Mouse (Mus musculus): ENCODE results near the gene Trim9. TPM values are rescaled to one million over a fixed set of nuclear protein-coding genes. Genes with fewer than 3 reads are reported as not detected.
A peak's percentile ranks its signal among the peaks of the same experiment; 100 is the strongest.

Gene Trim9
- polyA plus RNA-seq, 1 experiment, result 202 TPM

- Histone ChIP-seq H3K27ac (ENCODE audit: insufficient read depth, low read length) (no peak overlapping the region), H3K4me3 (ENCODE audit: insufficient read depth, low read length) (no peak overlapping the region; the same call in 1 of the 2 replicates), H3K4me1 (ENCODE audit: control insufficient read depth, insufficient read depth, low read length) (no peaks in the 10 kb centered on the region)
- TF ChIP-seq POLR2A (IDR thresholded peaks at IDR 0.05; ENCODE audit: extremely low read depth, insufficient read depth, low read length) (no peak), CTCF (IDR thresholded peaks at IDR 0.05; ENCODE audit: extremely low read depth, insufficient read depth, low read length) (no peak)
Observed at GRCm38 (mm10) chr12:70228155-70228554, 119.3 kb downstream of the Trim9 start.

- Histone ChIP-seq H3K4me1 (ENCODE audit: control insufficient read depth, insufficient read depth, low read length) (no peaks in the 10 kb centered on the region), H3K27ac (ENCODE audit: insufficient read depth, low read length) (no peak overlapping the region), H3K4me3 (ENCODE audit: insufficient read depth, low read length) (peak overlapping the region; percentile 35)
- TF ChIP-seq CTCF (IDR thresholded peaks at IDR 0.05; ENCODE audit: extremely low read depth, insufficient read depth, low read length) (no peak), POLR2A (IDR thresholded peaks at IDR 0.05; ENCODE audit: extremely low read depth, insufficient read depth, low read length) (0 out of 2 replicates have a peak, but pooled peaks have one; percentile 21)
Observed at GRCm38 (mm10) chr12:70227121-70227932, 120.1 kb downstream of the Trim9 start.

- no peak for TF ChIP-seq CTCF (IDR thresholded peaks at IDR 0.05; ENCODE audit: extremely low read depth, insufficient read depth, low read length)
- no peak for TF ChIP-seq POLR2A (IDR thresholded peaks at IDR 0.05; ENCODE audit: extremely low read depth, insufficient read depth, low read length)
- no peak overlapping the region; the same call in 1 of the 2 replicates for H3K4me3 ChIP-seq (ENCODE audit: insufficient read depth, low read length)
- no peak overlapping the region for H3K27ac ChIP-seq (ENCODE audit: insufficient read depth, low read length)
- no peaks in the 10 kb centered on the region for H3K4me1 ChIP-seq (ENCODE audit: control insufficient read depth, insufficient read depth, low read length)
Observed at GRCm38 (mm10) chr12:70226655-70227054, 120.8 kb downstream of the Trim9 start.

GRCm38 (mm10) chr12:70223331-70223730, 124.1 kb downstream of the Trim9 start:
- Histone ChIP-seq H3K4me1 (ENCODE audit: control insufficient read depth, insufficient read depth, low read length) (no peaks in the 10 kb centered on the region), H3K27ac (ENCODE audit: insufficient read depth, low read length) (no peak overlapping the region), H3K4me3 (ENCODE audit: insufficient read depth, low read length) (no peak overlapping the region)
- TF ChIP-seq POLR2A (IDR thresholded peaks at IDR 0.05; ENCODE audit: extremely low read depth, insufficient read depth, low read length) (no peak), CTCF (IDR thresholded peaks at IDR 0.05; ENCODE audit: extremely low read depth, insufficient read depth, low read length) (no peak)

- Histone ChIP-seq H3K4me3 (ENCODE audit: insufficient read depth, low read length) (no peak overlapping the region), H3K27ac (ENCODE audit: insufficient read depth, low read length) (no peak overlapping the region), H3K4me1 (ENCODE audit: control insufficient read depth, insufficient read depth, low read length) (no peaks in the 10 kb centered on the region)
- TF ChIP-seq CTCF (IDR thresholded peaks at IDR 0.05; ENCODE audit: extremely low read depth, insufficient read depth, low read length), result no peak
- no peak for TF ChIP-seq POLR2A (IDR thresholded peaks at IDR 0.05; ENCODE audit: extremely low read depth, insufficient read depth, low read length)
Observed at GRCm38 (mm10) chr12:70221425-70221824, 126.0 kb downstream of the Trim9 start.

GRCm38 (mm10) chr12:70218795-70219540, 128.4 kb downstream of the Trim9 start:
- no peak for TF ChIP-seq CTCF (IDR thresholded peaks at IDR 0.05; ENCODE audit: extremely low read depth, insufficient read depth, low read length)
- no peak for TF ChIP-seq POLR2A (IDR thresholded peaks at IDR 0.05; ENCODE audit: extremely low read depth, insufficient read depth, low read length)
- Histone ChIP-seq H3K27ac (ENCODE audit: insufficient read depth, low read length) (no peak overlapping the region), H3K4me1 (ENCODE audit: control insufficient read depth, insufficient read depth, low read length) (no peaks in the 10 kb centered on the region), H3K4me3 (ENCODE audit: insufficient read depth, low read length) (no peak overlapping the region)

- TF ChIP-seq POLR2A (IDR thresholded peaks at IDR 0.05; ENCODE audit: extremely low read depth, insufficient read depth, low read length) (no peak), CTCF (IDR thresholded peaks at IDR 0.05; ENCODE audit: extremely low read depth, insufficient read depth, low read length) (no peak)
- no peak overlapping the region for H3K27ac ChIP-seq (ENCODE audit: insufficient read depth, low read length)
- no peaks in the 10 kb centered on the region for H3K4me1 ChIP-seq (ENCODE audit: control insufficient read depth, insufficient read depth, low read length)
- H3K4me3 ChIP-seq (ENCODE audit: insufficient read depth, low read length), result no peak overlapping the region
Observed at GRCm38 (mm10) chr12:70216229-70216800, 131.1 kb downstream of the Trim9 start.

GRCm38 (mm10) chr12:70214281-70214680, 133.1 kb downstream of the Trim9 start:
- no peak overlapping the region for H3K4me3 ChIP-seq (ENCODE audit: insufficient read depth, low read length)
- no peak overlapping the region for H3K27ac ChIP-seq (ENCODE audit: insufficient read depth, low read length)
- no peaks in the 10 kb centered on the region for H3K4me1 ChIP-seq (ENCODE audit: control insufficient read depth, insufficient read depth, low read length)
- no peak for TF ChIP-seq POLR2A (IDR thresholded peaks at IDR 0.05; ENCODE audit: extremely low read depth, insufficient read depth, low read length)
- no peak for TF ChIP-seq CTCF (IDR thresholded peaks at IDR 0.05; ENCODE audit: extremely low read depth, insufficient read depth, low read length)

GRCm38 (mm10) chr12:70213601-70214000, 133.8 kb downstream of the Trim9 start:
- no peak overlapping the region for H3K4me3 ChIP-seq (ENCODE audit: insufficient read depth, low read length)
- H3K4me1 ChIP-seq (ENCODE audit: control insufficient read depth, insufficient read depth, low read length), result no peaks in the 10 kb centered on the region
- H3K27ac ChIP-seq (ENCODE audit: insufficient read depth, low read length), result no peak overlapping the region
- TF ChIP-seq CTCF (IDR thresholded peaks at IDR 0.05; ENCODE audit: extremely low read depth, insufficient read depth, low read length) (no peak), POLR2A (IDR thresholded peaks at IDR 0.05; ENCODE audit: extremely low read depth, insufficient read depth, low read length) (no peak)
